Mouse (Mus musculus): ENCODE measurements around the gene Slc10a1. TPM values are rescaled to one million over a fixed set of nuclear protein-coding genes. Genes with fewer than 3 reads are reported as not detected.

Gene Slc10a1
- total and polyA plus RNA-seq, 3 experiments, result 0.12 to 0.18 TPM; not detected in 1

DNA sequence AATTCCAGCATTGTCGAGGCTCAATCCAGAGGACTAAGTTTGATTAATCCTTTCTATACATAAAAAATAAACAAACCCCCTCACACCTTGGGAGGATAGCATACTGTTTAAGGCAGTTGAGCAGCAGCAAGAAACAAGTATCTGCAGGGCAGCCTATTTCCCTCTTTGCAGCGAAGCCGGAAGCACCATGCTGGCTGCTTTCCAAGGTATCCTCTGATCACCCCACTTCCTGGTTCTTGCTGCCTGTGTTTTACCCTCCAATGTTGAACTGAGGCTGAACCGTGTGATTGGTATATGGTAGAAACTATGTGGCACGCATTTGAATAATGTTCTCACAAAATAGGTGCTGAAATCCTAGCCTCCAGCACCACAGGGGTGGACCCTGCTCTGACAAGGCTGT is 29.9 kb downstream of the Slc10a1 start (continued):
- no peak for TF ChIP-seq ZNF384 (IDR thresholded peaks at IDR 0.05; ENCODE audit: low read depth, low read length)
- peak; percentile 81 for TF ChIP-seq MAX (IDR thresholded peaks at IDR 0.05; ENCODE audit: low read length)
- no peak for TF ChIP-seq E2F4 (IDR thresholded peaks at IDR 0.05; ENCODE audit: borderline replicate concordance, low read depth, low read length)

DNA sequence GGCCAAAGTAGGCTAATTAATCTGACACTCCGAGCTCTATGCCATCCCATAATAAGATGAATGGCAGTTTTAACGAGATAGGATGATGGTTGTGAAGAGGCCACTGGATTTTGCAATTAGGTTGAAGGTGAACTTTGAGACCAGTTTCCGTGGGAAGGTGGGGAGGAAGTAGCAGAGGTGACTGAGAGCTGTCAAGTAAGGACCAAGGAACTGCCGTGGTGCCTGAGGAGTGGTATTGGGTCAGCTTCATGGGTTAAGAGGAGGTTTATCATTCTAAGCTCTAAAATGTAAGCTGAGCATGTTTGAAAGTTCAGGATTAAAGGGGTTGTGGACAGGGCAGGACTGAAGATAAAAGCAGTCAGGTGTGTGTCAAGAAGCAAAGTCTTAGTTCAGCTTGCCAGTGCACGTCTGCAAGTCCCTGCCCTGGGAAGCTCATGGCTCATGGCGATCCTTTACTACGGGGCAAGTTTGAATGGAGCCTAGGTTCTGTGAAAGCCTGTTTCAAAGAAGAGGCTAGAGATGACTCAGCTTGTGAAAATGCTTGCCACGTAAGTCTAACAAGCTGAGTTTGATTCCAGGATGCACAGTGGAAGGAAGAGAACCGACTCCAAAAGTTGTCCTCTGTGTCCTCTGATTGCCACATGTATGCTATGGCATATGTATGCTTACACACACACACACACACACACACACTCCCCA is 31.0 kb downstream of the Slc10a1 start:
- no peaks in the 10 kb centered on the region for H3K9me3 ChIP-seq (replicated peaks; ENCODE audit: insufficient read depth, low read length)
- H3K4me1 ChIP-seq (ENCODE audit: control insufficient read depth in 1 of 2, insufficient read depth in 2 of 2, low read length in 2 of 2), result peaks cover 14 to 19% of the 10 kb centered on the region in 2 experiments
- H3K79me2 ChIP-seq (ENCODE audit: control insufficient read depth, insufficient read depth, low read length, poor library complexity), result no peaks in the 10 kb centered on the region
- peaks cover 0 to 11% of the 10 kb centered on the region in 2 experiments; a peak in 2 of 4 replicates for H3K36me3 ChIP-seq (ENCODE audit: control insufficient read depth in 1 of 2, insufficient read depth in 2 of 2, low read length in 2 of 2)
- no peaks in the 10 kb centered on the region for H3K27me3 ChIP-seq (ENCODE audit: control insufficient read depth in 1 of 2, insufficient read depth in 2 of 2, low read length in 2 of 2)
- H3K27ac ChIP-seq (ENCODE audit: control insufficient read depth, low read depth, low read length), result no peak overlapping the region; the same call in 1 of the 2 replicates
- no peak overlapping the region for H3K9ac ChIP-seq (ENCODE audit: control insufficient read depth, low read depth, low read length, poor library complexity, severe bottlenecking)
- peak; percentile 32 for DNase-seq (ENCODE audit: low read depth, low spot score)
- peak overlapping the region in 1 of 2 experiments; percentile 56; a peak in 2 of 4 replicates for H3K4me3 ChIP-seq (ENCODE audit: control insufficient read depth in 1 of 2, insufficient read depth in 1 of 2, low read depth in 2 of 2, low read length in 2 of 2)
- TF ChIP-seq MXI1 (IDR thresholded peaks at IDR 0.05; ENCODE audit: low read depth, low read length) (0 out of 2 replicates have a peak, but pooled peaks have one; percentile 23), RAD21 (IDR thresholded peaks at IDR 0.05; ENCODE audit: low read depth, low read length) (no peak)

DNA sequence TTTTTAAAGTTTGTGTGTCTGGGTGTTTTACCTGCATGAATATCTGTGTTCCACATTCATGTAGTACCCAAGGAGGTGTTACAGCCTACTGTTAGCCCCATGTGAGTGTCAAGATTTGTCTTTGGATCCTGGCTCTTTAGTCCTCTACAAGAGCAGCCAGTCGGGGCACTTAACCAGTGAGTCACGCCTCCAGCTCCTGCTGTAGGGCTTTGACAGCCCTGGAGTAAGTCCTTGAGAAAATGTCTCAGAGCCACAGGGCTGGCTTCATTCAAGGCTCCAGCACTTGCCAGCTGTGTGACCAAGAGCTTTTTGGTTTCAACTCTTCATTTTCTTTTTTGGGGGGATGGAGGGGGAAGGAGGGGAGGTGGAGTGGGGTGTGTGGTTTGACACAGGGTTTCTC is 31.8 kb downstream of the Slc10a1 start:
- Histone ChIP-seq H3K4me1 (ENCODE audit: control insufficient read depth in 1 of 2, insufficient read depth in 2 of 2, low read length in 2 of 2) (peaks cover 14 to 19% of the 10 kb centered on the region in 2 experiments), H3K9me3 (replicated peaks; ENCODE audit: insufficient read depth, low read length) (no peaks in the 10 kb centered on the region), H3K27ac (ENCODE audit: control insufficient read depth, low read depth, low read length) (no peak overlapping the region), H3K27me3 (ENCODE audit: control insufficient read depth in 1 of 2, insufficient read depth in 2 of 2, low read length in 2 of 2) (no peaks in the 10 kb centered on the region), H3K4me3 (ENCODE audit: control insufficient read depth in 1 of 2, insufficient read depth in 1 of 2, low read depth in 2 of 2, low read length in 2 of 2) (no peak overlapping the region), H3K9ac (ENCODE audit: control insufficient read depth, low read depth, low read length, poor library complexity, severe bottlenecking) (no peak overlapping the region), H3K79me2 (ENCODE audit: control insufficient read depth, insufficient read depth, low read length, poor library complexity) (no peaks in the 10 kb centered on the region), H3K36me3 (ENCODE audit: control insufficient read depth in 1 of 2, insufficient read depth in 2 of 2, low read length in 2 of 2) (peaks cover 0 to 11% of the 10 kb centered on the region in 2 experiments; a peak in 2 of 4 replicates)
- TF ChIP-seq TCF12 (IDR thresholded peaks at IDR 0.05; ENCODE audit: low read depth, low read length), result no peak
- no peak for TF ChIP-seq EP300 (IDR thresholded peaks at IDR 0.05; ENCODE audit: low read depth in 1 of 2, low read length in 2 of 2)
- TF ChIP-seq E2F4 (IDR thresholded peaks at IDR 0.05; ENCODE audit: borderline replicate concordance, low read depth, low read length), result no peak
- TF ChIP-seq ZKSCAN1 (IDR thresholded peaks at IDR 0.05; ENCODE audit: low read depth, low read length), result no peak
- no peak for TF ChIP-seq CHD2 (IDR thresholded peaks at IDR 0.05; ENCODE audit: low read length)
- TF ChIP-seq MYC (IDR thresholded peaks at IDR 0.05; ENCODE audit: low read depth, low read length), result no peak
- no peak for TF ChIP-seq POLR2A (IDR thresholded peaks at IDR 0.05; ENCODE audit: control insufficient read depth in 1 of 2, insufficient read depth in 1 of 2, low read depth in 1 of 2, low read length in 2 of 2, poor library complexity in 1 of 2)
- no peak for TF ChIP-seq TAL1 (IDR thresholded peaks at IDR 0.05; ENCODE audit: low read length)
- TF ChIP-seq ELF1 (IDR thresholded peaks at IDR 0.05; ENCODE audit: low read depth, low read length), result no peak
- TF ChIP-seq MAFK (IDR thresholded peaks at IDR 0.05; ENCODE audit: borderline replicate concordance, low read depth, low read length), result no peak
- DNase-seq (ENCODE audit: low read depth, low spot score), result no peak

All from MEL (cell line).